Mouse (Mus musculus): ENCODE results near the gene Gas2l3.

DNA sequence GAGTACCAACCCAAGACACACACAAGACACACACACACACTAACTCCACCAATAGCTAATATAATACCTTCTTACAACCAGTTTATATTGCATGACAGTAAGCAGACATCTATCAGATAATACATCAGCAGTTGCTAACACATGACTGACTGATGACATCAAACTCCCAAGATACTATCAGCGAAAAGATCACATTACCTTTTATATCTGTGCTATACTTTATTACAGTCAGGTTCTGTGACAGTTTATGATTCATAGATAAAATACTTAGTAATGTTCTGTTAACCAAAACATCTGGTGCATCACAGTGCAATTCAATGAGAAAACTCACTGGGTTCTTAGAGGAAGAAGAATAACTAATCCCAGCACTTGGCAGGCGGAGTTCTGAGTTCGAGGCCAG lies 1.8 kb downstream of the Gas2l3 start:
- TF ChIP-seq CTCF (IDR thresholded peaks at IDR 0.05; ENCODE audit: low read depth) = no peak
- TF ChIP-seq EP300 (IDR thresholded peaks at IDR 0.05; ENCODE audit: low read depth) = no peak
